Mouse (Mus musculus): Measurements from ENCODE around the gene Eif4g3.

Eif4g3 gene

GRCm38 (mm10) chr4:138168162-138168561, 175.3 kb downstream of the Eif4g3 start:
- no peak for DNase-seq

GRCm38 (mm10) chr4:138169420-138169819, 176.6 kb downstream of the Eif4g3 start:
- no peak for DNase-seq

GRCm38 (mm10) chr4:138172686-138173085, 179.9 kb downstream of the Eif4g3 start:
- no peak for DNase-seq

GRCm38 (mm10) chr4:138179391-138179790, 186.6 kb downstream of the Eif4g3 start:
- no peak for DNase-seq

GRCm38 (mm10) chr4:138180719-138181118, 187.9 kb downstream of the Eif4g3 start:
- DNase-seq: no peak

- no peak for DNase-seq
These were observed 191.2 kb downstream of the Eif4g3 start for GRCm38 (mm10) chr4:138184056-138184455.

GRCm38 (mm10) chr4:138184573-138184981, 191.8 kb downstream of the Eif4g3 start:
- DNase-seq: no peak

- no peak for DNase-seq
These were observed 193.1 kb downstream of the Eif4g3 start for GRCm38 (mm10) chr4:138185961-138186360.

- no peak for DNase-seq
These were observed 195.2 kb downstream of the Eif4g3 start for GRCm38 (mm10) chr4:138187995-138188394.

GRCm38 (mm10) chr4:138192561-138192960, 199.7 kb downstream of the Eif4g3 start:
- DNase-seq: no peak

GRCm38 (mm10) chr4:138200769-138201168, 207.9 kb downstream of the Eif4g3 start:
- DNase-seq: no peak

- DNase-seq: no peak
These were observed 208.9 kb downstream of the Eif4g3 start for GRCm38 (mm10) chr4:138201696-138202095.

- DNase-seq: no peak
These were observed 217.3 kb downstream of the Eif4g3 start for GRCm38 (mm10) chr4:138210116-138210515.

- DNase-seq: no peak
These were observed 221.0 kb downstream of the Eif4g3 start for GRCm38 (mm10) chr4:138213861-138214260.

- DNase-seq: no peak
These were observed 222.9 kb downstream of the Eif4g3 start for GRCm38 (mm10) chr4:138215671-138216199.

- peak; percentile 79 for DNase-seq
These were observed 223.5 kb downstream of the Eif4g3 start, which contains the start of gene Hp1bp3 for GRCm38 (mm10) chr4:138216200-138216890. TSS of gene Hp1bp3 (plus strand) at chr4:138216296.

GRCm38 (mm10) chr4:138216891-138217392, 224.1 kb downstream of the Eif4g3 start:
- peak; percentile 99 for DNase-seq

GRCm38 (mm10) chr4:138217441-138217840, 224.6 kb downstream of the Eif4g3 start:
- DNase-seq: no peak

- no peak for DNase-seq
These were observed 225.3 kb downstream of the Eif4g3 start for GRCm38 (mm10) chr4:138217951-138218685.

- no peak for DNase-seq
These were observed 226.5 kb downstream of the Eif4g3 start for GRCm38 (mm10) chr4:138219331-138219730.

- no peak for DNase-seq
These were observed 227.9 kb downstream of the Eif4g3 start for GRCm38 (mm10) chr4:138220761-138221160.

- DNase-seq: no peak
These were observed 228.6 kb downstream of the Eif4g3 start for GRCm38 (mm10) chr4:138221406-138221805.

GRCm38 (mm10) chr4:138222396-138222795, 229.6 kb downstream of the Eif4g3 start:
- DNase-seq: no peak

- DNase-seq: no peak
These were observed 230.8 kb downstream of the Eif4g3 start for GRCm38 (mm10) chr4:138223623-138224022.

All from layer of hippocampus, adult 9-11 months (tissue).